Mouse (Mus musculus) heart, postnatal 0 days (tissue): ENCODE measurements at regions not wholly inside any gene's neighbourhood (a gene's known extent, or its start where the extent isn't known, plus 50 kb on each side); places are given as distances from the start of the nearest gene placed in this dataset.

Source experiments
- ATAC-seq: fragments of 200-750 bp; cut with Nextera tagmentation; 2 replicates; pipeline ENCODE4 v1.8.0; 2017; ENCODE audit warnings: low read depth, moderate number of reproducible peaks, moderate library complexity; ENCODE audit not compliant: insufficient read depth
- DNase-seq: peaks from one replicate; pipeline ENCODE4 v3.0.0-alpha.2; 2016; ENCODE audit warnings: low spot score
- H3K27ac ChIP-seq: fragments of 300-500 bp; sonication (generic); 2 replicates; pipeline ENCODE4 v1.5.1; 2014; ENCODE audit warnings: low read depth, mild to moderate bottlenecking
- H3K27me3 ChIP-seq: fragments of 300-500 bp; sonication (generic); 2 replicates; pipeline ENCODE4 v1.6.1; 2014; ENCODE audit warnings: low read length, mixed read lengths; ENCODE audit not compliant: control insufficient read depth, insufficient read depth
- H3K36me3 ChIP-seq: fragments of 300-500 bp; sonication (generic); replicated peaks from 2 replicates; pipeline ENCODE4 v1.6.1; 2014; ENCODE audit warnings: low read length, mixed read lengths; ENCODE audit not compliant: control insufficient read depth, insufficient read depth
- H3K4me1 ChIP-seq: fragments of 300-500 bp; sonication (generic); 2 replicates; pipeline ENCODE4 v1.6.1; 2014; ENCODE audit warnings: antibody characterized with exemption; ENCODE audit not compliant: control insufficient read depth, insufficient read depth
- H3K4me2 ChIP-seq: fragments of 300-500 bp; sonication (generic); 2 replicates; pipeline ENCODE4 v1.6.1; 2014; ENCODE audit warnings: low read depth, mild to moderate bottlenecking, low read length, moderate library complexity
- H3K4me3 ChIP-seq: fragments of 300-500 bp; sonication (generic); 2 replicates; pipeline ENCODE4 v1.5.1; 2014; ENCODE audit warnings: low read depth, low read length
- H3K9ac ChIP-seq: fragments of 300-500 bp; sonication (generic); replicated peaks from 2 replicates; pipeline ENCODE4 v1.6.1; 2014; ENCODE audit warnings: low read depth, low read length, mixed read lengths
- H3K9me3 ChIP-seq: fragments of 300-500 bp; sonication (generic); replicated peaks from 2 replicates; pipeline ENCODE4 v1.6.1; 2016; ENCODE audit warnings: low read length; ENCODE audit not compliant: control insufficient read depth
- CTCF ChIP-seq: IDR thresholded peaks from 2 replicates; pipeline ENCODE4 v1.5.1; 2016; ENCODE audit warnings: antibody characterized with exemption, control low read depth, low read depth
- EP300 ChIP-seq: IDR thresholded peaks from 2 replicates; pipeline ENCODE4 v1.6.1; 2016; ENCODE audit warnings: antibody characterized with exemption, low read depth
- WGBS: fragments of 180-500 bp; shearing (Covaris S2); extraction: QIAGEN DNeasy Blood & Tissue Kit; methylation state at CpG from one replicate; pipeline ENCODE4 v1.1.7; 2014; 5-methylcytosine and 5-hydroxymethylcytosine counted together

GRCm38 (mm10) chr5:91822844-91823576 lies 139.9 kb downstream of the Rchy1 start:
- no peak overlapping the region for H3K4me2 ChIP-seq
- no peak overlapping the region for H3K9ac ChIP-seq
- TF ChIP-seq EP300, result no peak
- TF ChIP-seq CTCF, result no peak
- DNase-seq (no peak), ATAC-seq (no peak)
- H3K27me3 ChIP-seq, result no peaks in the 10 kb centered on the region
- H3K4me1 ChIP-seq, result no peaks in the 10 kb centered on the region
- no peak overlapping the region for H3K27ac ChIP-seq
- no peaks in the 10 kb centered on the region for H3K9me3 ChIP-seq
- H3K36me3 ChIP-seq, result no peaks in the 10 kb centered on the region
- H3K4me3 ChIP-seq, result no peak overlapping the region
- 66% methylated on average over 9 of the region's 9 CpGs for WGBS

GRCm38 (mm10) chr5:91818800-91819199 lies 144.1 kb downstream of the Rchy1 start:
- ATAC-seq (no peak), DNase-seq (no peak)
- no peaks in the 10 kb centered on the region for H3K36me3 ChIP-seq
- no peak overlapping the region for H3K4me3 ChIP-seq
- H3K4me2 ChIP-seq, result no peak overlapping the region
- no peaks in the 10 kb centered on the region for H3K4me1 ChIP-seq
- H3K9ac ChIP-seq, result no peak overlapping the region
- H3K27ac ChIP-seq, result no peak overlapping the region
- 83% methylated on average over 12 of the region's 12 CpGs for WGBS
- TF ChIP-seq EP300 (no peak), CTCF (no peak)
- no peaks in the 10 kb centered on the region for H3K9me3 ChIP-seq
- H3K27me3 ChIP-seq, result no peaks in the 10 kb centered on the region

- DNase-seq (no peak), ATAC-seq (no peak)
- 76% methylated on average over 11 of the region's 11 CpGs for WGBS
- Histone ChIP-seq H3K4me2 (no peak overlapping the region), H3K4me1 (no peaks in the 10 kb centered on the region), H3K9ac (no peak overlapping the region), H3K27me3 (no peaks in the 10 kb centered on the region), H3K9me3 (no peaks in the 10 kb centered on the region), H3K4me3 (no peak overlapping the region), H3K27ac (no peak overlapping the region), H3K36me3 (no peaks in the 10 kb centered on the region)
- TF ChIP-seq EP300 (no peak), CTCF (no peak)
Observed at GRCm38 (mm10) chr5:91818195-91818594, 144.7 kb downstream of the Rchy1 start.

GRCm38 (mm10) chr5:91816376-91816950 lies 146.4 kb downstream of the Rchy1 start:
- Histone ChIP-seq H3K36me3 (no peaks in the 10 kb centered on the region), H3K4me2 (no peak overlapping the region), H3K27me3 (no peaks in the 10 kb centered on the region), H3K27ac (no peak overlapping the region), H3K9me3 (no peaks in the 10 kb centered on the region), H3K9ac (no peak overlapping the region), H3K4me3 (no peak overlapping the region), H3K4me1 (no peaks in the 10 kb centered on the region)
- TF ChIP-seq CTCF (no peak), EP300 (no peak)
- ATAC-seq, result no peak
- WGBS, result 66% methylated on average over 3 of the region's 3 CpGs
- no peak for DNase-seq

- H3K4me1 ChIP-seq, result no peaks in the 10 kb centered on the region
- no peaks in the 10 kb centered on the region for H3K36me3 ChIP-seq
- 77% methylated on average over 6 of the region's 6 CpGs for WGBS
- H3K4me2 ChIP-seq, result no peak overlapping the region
- ATAC-seq (no peak), DNase-seq (no peak)
- no peaks in the 10 kb centered on the region for H3K9me3 ChIP-seq
- no peak overlapping the region for H3K4me3 ChIP-seq
- no peaks in the 10 kb centered on the region for H3K27me3 ChIP-seq
- no peak overlapping the region for H3K9ac ChIP-seq
- H3K27ac ChIP-seq, result no peak overlapping the region
- no peak for TF ChIP-seq CTCF
- TF ChIP-seq EP300, result no peak
Observed at GRCm38 (mm10) chr5:91814956-91815355, 147.9 kb downstream of the Rchy1 start.

- ATAC-seq (no peak), DNase-seq (no peak)
- 38% methylated on average over 4 of the region's 4 CpGs for WGBS
- Histone ChIP-seq H3K9me3 (no peaks in the 10 kb centered on the region), H3K27me3 (no peaks in the 10 kb centered on the region), H3K4me1 (no peaks in the 10 kb centered on the region), H3K36me3 (no peaks in the 10 kb centered on the region), H3K27ac (no peak overlapping the region), H3K9ac (no peak overlapping the region), H3K4me2 (no peak overlapping the region), H3K4me3 (no peak overlapping the region)
- TF ChIP-seq EP300, result no peak
- TF ChIP-seq CTCF, result no peak
Observed at GRCm38 (mm10) chr5:91814417-91814762, 148.5 kb downstream of the Rchy1 start.
